Mouse (Mus musculus) forebrain, embryonic 11.5 days (tissue): ENCODE results near the gene Kif2c. TPM values are rescaled to one million over a fixed set of nuclear protein-coding genes. Genes with fewer than 3 reads are reported as not detected.
"Not testable (repeated sequence)": the region's sequence is repeated elsewhere in the genome, so short reads cannot be mapped to it uniquely, and the experiment has no call there.

Experiments used
- ATAC-seq: fragments of 200-750 bp; cut with Nextera tagmentation; replicated peaks from 2 replicates; pipeline ENCODE4 v1.8.0; 2017; ENCODE audit warnings: moderate TSS enrichment; ENCODE audit not compliant: low FRiP score
- DNase-seq: peaks from one replicate; pipeline ENCODE4 v3.0.0-alpha.2; 2017; ENCODE audit warnings: low spot score
- H3K27ac ChIP-seq: fragments of 300-500 bp; sonication (generic); 2 replicates; pipeline ENCODE4 v1.5.1; 2014; ENCODE audit warnings: low read depth, low read length
- H3K27me3 ChIP-seq: fragments of 300-500 bp; sonication (generic); 2 replicates; pipeline ENCODE4 v1.6.1; 2014; ENCODE audit warnings: mild to moderate bottlenecking, low read length, mixed read lengths; ENCODE audit not compliant: control insufficient read depth, insufficient read depth
- H3K36me3 ChIP-seq: fragments of 300-500 bp; sonication (generic); 2 replicates; pipeline ENCODE4 v1.6.1; 2014; ENCODE audit warnings: mild to moderate bottlenecking, low read length, moderate library complexity, mixed read lengths; ENCODE audit not compliant: control insufficient read depth, insufficient read depth
- H3K4me1 ChIP-seq: fragments of 300-500 bp; sonication (generic); replicated peaks from 2 replicates; pipeline ENCODE4 v1.6.1; 2014; ENCODE audit warnings: low read length, mixed read lengths; ENCODE audit not compliant: control insufficient read depth, insufficient read depth
- H3K4me2 ChIP-seq: fragments of 300-500 bp; sonication (generic); 2 replicates; pipeline ENCODE4 v1.6.1; 2014; ENCODE audit warnings: low read depth, mild to moderate bottlenecking, low read length, moderate library complexity, mixed read lengths; ENCODE audit not compliant: severe bottlenecking
- H3K4me3 ChIP-seq: fragments of 300-500 bp; sonication (generic); 2 replicates; pipeline ENCODE4 v1.5.1; 2014; ENCODE audit warnings: low read depth, low read length
- H3K9ac ChIP-seq: fragments of 300-500 bp; sonication (generic); 2 replicates; pipeline ENCODE4 v1.6.1; 2014; ENCODE audit warnings: low read length
- H3K9me3 ChIP-seq: fragments of 300-500 bp; sonication (generic); 2 replicates; pipeline ENCODE4 v1.6.1; 2016; ENCODE audit warnings: low read length, mixed read lengths; ENCODE audit not compliant: control insufficient read depth
- WGBS: fragments of 180-500 bp; shearing (Covaris S2); extraction: QIAGEN DNeasy Blood & Tissue Kit; methylation state at CpG from one replicate; pipeline ENCODE4 v1.1.7; 2014; 5-methylcytosine and 5-hydroxymethylcytosine counted together
- polyA plus RNA-seq: library from polyadenylated mRNA; unstranded; fragments of >200 nt; fragmentation: Nextera tagmentation; extraction: Ambion mirVana; gene quantifications from 2 replicates; pipeline ENCODE4 v1.2.1, GENCODE M21; 2014

Kif2c gene
- polyA plus RNA-seq, 1 experiment from 2014 or later, result 116 TPM

GRCm38 (mm10) chr4:117202046-117202991, 19.9 kb upstream of the Kif2c start:
- DNase-seq (peak; percentile 61), ATAC-seq (peak; percentile 85)
- Histone ChIP-seq H3K4me1 (no peaks in the 10 kb centered on the region), H3K4me2 (peak overlapping the region; percentile 44; the same call in 1 of the 2 replicates), H3K4me3 (peak overlapping the region; percentile 19), H3K9ac (peak overlapping the region; percentile 47; the same call in 1 of the 2 replicates), H3K27me3 (no peaks in the 10 kb centered on the region), H3K36me3 (no peaks in the 10 kb centered on the region), H3K9me3 (no peaks in the 10 kb centered on the region), H3K27ac (peak overlapping the region; percentile 20)
- 1% methylated on average over 25 of the region's 25 CpGs for WGBS

- Histone ChIP-seq H3K9ac (no peak overlapping the region), H3K4me2 (no peak overlapping the region), H3K4me3 (no peak overlapping the region), H3K36me3 (no peaks in the 10 kb centered on the region), H3K9me3 (no peaks in the 10 kb centered on the region), H3K27me3 (no peaks in the 10 kb centered on the region), H3K4me1 (0 out of 2 replicates have a peak, but pooled peaks cover 2% of the 10 kb centered on the region), H3K27ac (no peak overlapping the region)
- 94% methylated on average over 14 of the region's 14 CpGs for WGBS
- DNase-seq (no peak), ATAC-seq (no peak)
Observed at GRCm38 (mm10) chr4:117191804-117192203, 9.4 kb upstream of the Kif2c start.

- ATAC-seq, result no peak
- no peak overlapping the region for H3K4me3 ChIP-seq
- H3K4me2 ChIP-seq, result no peak overlapping the region
- H3K27me3 ChIP-seq, result no peaks in the 10 kb centered on the region
- H3K9ac ChIP-seq, result no peak overlapping the region
- DNase-seq, result no peak
- H3K36me3 ChIP-seq, result no peaks in the 10 kb centered on the region
- WGBS, result 70% methylated on average over 7 of the region's 7 CpGs
- H3K4me1 ChIP-seq, result 0 out of 2 replicates have a peak, but pooled peaks cover 2% of the 10 kb centered on the region
- no peak overlapping the region for H3K27ac ChIP-seq
- no peaks in the 10 kb centered on the region for H3K9me3 ChIP-seq
Observed at GRCm38 (mm10) chr4:117190660-117191059, 8.2 kb upstream of the Kif2c start.

- no peaks in the 10 kb centered on the region for H3K36me3 ChIP-seq
- peak; percentile 89 for ATAC-seq
- H3K4me1 ChIP-seq, result 0 out of 2 replicates have a peak, but pooled peaks cover 2% of the 10 kb centered on the region
- H3K27me3 ChIP-seq, result no peaks in the 10 kb centered on the region
- no peaks in the 10 kb centered on the region for H3K9me3 ChIP-seq
- peak overlapping the region; percentile 65; the same call in 1 of the 2 replicates for H3K27ac ChIP-seq
- H3K4me3 ChIP-seq, result no peak overlapping the region
- DNase-seq, result peak; percentile 75
- WGBS, result 1% methylated on average over 9 of the region's 9 CpGs
- H3K9ac ChIP-seq, result peak overlapping the region; percentile 25; the same call in 1 of the 2 replicates
- H3K4me2 ChIP-seq, result peak overlapping the region; percentile 37; the same call in 1 of the 2 replicates
Observed at GRCm38 (mm10) chr4:117189856-117190543, 7.6 kb upstream of the Kif2c start.

GRCm38 (mm10) chr4:117189382-117189855, 7.0 kb upstream of the Kif2c start:
- Histone ChIP-seq H3K9me3 (no peaks in the 10 kb centered on the region), H3K4me1 (0 out of 2 replicates have a peak, but pooled peaks cover 2% of the 10 kb centered on the region), H3K9ac (peak overlapping the region; percentile 37; the same call in 1 of the 2 replicates), H3K27me3 (no peaks in the 10 kb centered on the region), H3K4me3 (peak overlapping the region; percentile 19; the same call in 1 of the 2 replicates), H3K36me3 (no peaks in the 10 kb centered on the region), H3K27ac (peak overlapping the region; percentile 65; the same call in 1 of the 2 replicates), H3K4me2 (peak overlapping the region; percentile 37)
- WGBS, result 1% methylated on average over 16 of the region's 16 CpGs
- ATAC-seq (peak; percentile 76), DNase-seq (peak; percentile 87)

- no peaks in the 10 kb centered on the region for H3K27me3 ChIP-seq
- H3K9ac ChIP-seq, result peak overlapping the region; percentile 37; the same call in 1 of the 2 replicates
- no peaks in the 10 kb centered on the region for H3K36me3 ChIP-seq
- H3K4me3 ChIP-seq, result peak overlapping the region; percentile 19; the same call in 1 of the 2 replicates
- 59% methylated on average over 3 of the region's 3 CpGs for WGBS
- H3K4me1 ChIP-seq, result 0 out of 2 replicates have a peak, but pooled peaks cover 2% of the 10 kb centered on the region
- peak overlapping the region; percentile 37 for H3K4me2 ChIP-seq
- no peaks in the 10 kb centered on the region for H3K9me3 ChIP-seq
- no peak overlapping the region for H3K27ac ChIP-seq
- ATAC-seq (no peak; the same call in 1 of the 2 replicates), DNase-seq (no peak)
Observed at GRCm38 (mm10) chr4:117188969-117189368, 6.5 kb upstream of the Kif2c start.

- Histone ChIP-seq H3K4me2 (peak overlapping the region; percentile 59), H3K9ac (peak overlapping the region; percentile 79), H3K4me3 (peak overlapping the region; percentile 79)
- H3K9me3 ChIP-seq, H3K36me3 ChIP-seq, H3K27ac ChIP-seq, H3K4me1 ChIP-seq, DNase-seq, H3K27me3 ChIP-seq: not testable (repeated sequence)
- ATAC-seq, result peak; percentile 57
- WGBS, result 12% methylated on average over 9 of the region's 9 CpGs
Observed at GRCm38 (mm10) chr4:117182759-117183096, 289 bp upstream of the Kif2c start.

- no peak for ATAC-seq
- 95% methylated on average over 5 of the region's 5 CpGs for WGBS
- H3K4me2 ChIP-seq, result no peak overlapping the region
- H3K36me3 ChIP-seq, result peaks cover 28% of the 10 kb centered on the region; the same call in 1 of the 2 replicates
- H3K9me3 ChIP-seq, result no peaks in the 10 kb centered on the region
- H3K4me3 ChIP-seq, result no peak overlapping the region
- H3K9ac ChIP-seq, result no peak overlapping the region
- DNase-seq, result no peak
- no peaks in the 10 kb centered on the region for H3K4me1 ChIP-seq
- H3K27ac ChIP-seq, result no peak overlapping the region
- no peaks in the 10 kb centered on the region for H3K27me3 ChIP-seq
Observed at GRCm38 (mm10) chr4:117169936-117170335, 12.5 kb downstream of the Kif2c start.
